Mouse (Mus musculus) Muller cell, postnatal 12 days (primary cell): ENCODE measurements at regions not wholly inside any gene's neighbourhood (a gene's known extent, or its start where the extent isn't known, plus 50 kb on each side); places are given as distances from the start of the nearest gene placed in this dataset.
A peak's percentile ranks its signal among the peaks of the same experiment; 100 is the strongest.

Experiments used
- DNase-seq: peaks from one replicate; pipeline ENCODE4 v3.0.0-alpha.2; 2015; ENCODE audit errors: inconsistent ontology term

GRCm38 (mm10) chr7:39866674-39867428, 349.3 kb downstream of the Zfp619 start:
- peak; percentile 55 for DNase-seq

DNA sequence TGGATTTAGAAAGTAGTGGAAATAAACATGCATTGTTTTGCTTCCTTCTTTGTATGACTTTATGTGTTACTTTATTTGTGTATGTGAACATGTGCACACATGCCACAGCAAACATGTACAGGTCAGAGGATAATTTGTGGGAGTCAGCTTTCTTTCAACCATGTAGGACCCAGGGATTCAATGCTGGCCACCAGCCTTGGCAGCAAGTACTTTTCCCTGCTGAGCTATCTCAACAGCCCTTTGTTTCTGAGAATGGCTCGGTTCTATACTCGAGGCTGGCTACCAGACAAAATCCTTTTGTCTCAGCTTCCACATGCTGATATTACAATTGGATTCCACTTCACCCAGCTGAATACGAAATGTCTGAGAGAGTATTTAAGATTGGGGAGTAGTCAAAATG, 349.9 kb downstream of the Zfp619 start:
- DNase-seq, result peak; percentile 90

GRCm38 (mm10) chr7:39882113-39882512, 364.5 kb downstream of the Zfp619 start:
- peak; percentile 67 for DNase-seq

GRCm38 (mm10) chr7:39894208-39894896, 376.8 kb downstream of the Zfp619 start:
- peak; percentile 66 for DNase-seq

DNA sequence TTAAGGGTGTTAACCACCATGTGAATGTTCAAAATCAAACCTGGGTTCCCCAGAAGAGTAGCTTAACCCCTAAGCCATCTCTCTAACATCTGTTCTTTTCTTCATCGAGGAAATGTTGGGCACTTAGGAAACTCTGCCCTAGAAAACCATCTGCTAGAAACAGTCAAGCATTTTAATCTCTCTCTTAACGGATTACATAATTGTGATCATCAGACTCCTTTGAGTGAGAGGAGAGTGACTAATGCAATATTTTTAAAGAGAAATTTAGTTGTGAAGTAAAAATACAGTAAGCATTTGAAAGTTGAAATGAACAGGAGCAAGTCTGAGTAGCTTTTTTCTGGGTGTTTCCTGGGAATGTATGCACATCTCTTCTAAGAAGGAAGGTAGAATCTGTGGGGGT, 379.4 kb downstream of the Zfp619 start:
- DNase-seq, result peak; percentile 17

- no peak for DNase-seq
Observed at GRCm38 (mm10) chr7:39898268-39898667, 380.7 kb downstream of the Zfp619 start.

GRCm38 (mm10) chr7:39933946-39934345, 416.4 kb downstream of the Zfp619 start:
- no peak for DNase-seq

GRCm38 (mm10) chr7:39937262-39937661, 419.7 kb downstream of the Zfp619 start:
- no peak for DNase-seq

- peak; percentile 85 for DNase-seq
Observed at GRCm38 (mm10) chr7:39942262-39942900, 424.8 kb downstream of the Zfp619 start.

DNA sequence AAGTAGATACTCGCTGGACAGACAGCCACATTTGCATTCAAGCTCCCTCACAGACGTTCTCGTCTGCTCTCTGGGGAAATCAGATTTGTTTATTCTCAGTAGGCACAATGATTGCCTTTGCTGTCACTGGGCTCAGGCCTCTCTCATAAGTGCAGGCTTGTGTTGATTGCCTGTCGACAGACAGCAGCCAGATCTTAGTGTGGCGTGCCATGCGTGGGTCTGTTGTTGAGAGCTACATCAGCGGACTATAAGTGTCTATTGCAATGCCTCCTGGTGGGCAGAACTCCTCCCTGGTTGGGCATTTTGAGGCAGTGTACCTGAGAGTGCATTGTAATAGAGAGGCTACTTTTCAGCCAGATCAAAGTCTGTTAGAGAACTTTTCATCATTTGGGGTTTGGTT, 436.5 kb downstream of the Zfp619 start:
- DNase-seq, result no peak

DNA sequence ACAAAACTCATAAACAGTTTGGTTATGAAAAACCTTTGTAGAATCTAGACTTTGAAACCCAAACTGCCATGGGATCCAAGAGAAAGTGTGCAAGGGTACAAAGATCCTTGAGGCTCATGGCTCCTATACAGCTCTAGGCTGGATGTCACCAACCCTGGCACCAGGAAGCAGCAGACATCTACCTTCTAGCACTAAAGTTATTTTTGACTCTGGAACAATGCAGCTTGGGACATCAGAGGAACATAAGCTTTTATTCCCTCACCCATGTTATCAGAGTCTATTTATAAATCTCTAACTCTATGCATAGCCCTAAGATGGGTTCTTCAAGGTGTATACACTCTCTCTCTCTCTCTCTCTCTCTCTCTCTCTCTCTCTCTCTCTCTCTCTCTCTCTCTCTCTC, 437.4 kb downstream of the Zfp619 start:
- no peak for DNase-seq

- DNase-seq, result no peak
Observed at GRCm38 (mm10) chr7:39978121-39978520, 460.6 kb downstream of the Zfp619 start.

- no peak for DNase-seq
Observed at GRCm38 (mm10) chr7:39981647-39982046, 464.1 kb downstream of the Zfp619 start.
